9 mouse cellular contexts compared by ENCODE assay signal in genomic region chr8:110145538-110145937, GRCm38 (mm10). TPM values are rescaled to one million over a fixed set of nuclear protein-coding genes. Genes with fewer than 3 reads are reported as not detected.
DNase-seq lines count a peak whose midpoint lies in the region; ATAC-seq lines count a peak whose summit lies in the region.
"Had no signal": no experiment of that assay in that cellular context is flagged by ENCODE, and none has a peak within 500 bp of the region (broad histone marks: within the 10 kb centered on the region; RNA-seq: fewer than 3 reads in every experiment).

No protein-coding gene starts in this region.

- WGBS in liver, embryonic 11.5 days: under 1% methylated on average over 4 of the region's 4 CpGs
- WGBS in midbrain, embryonic 13.5 days: 2% methylated on average over 4 of the region's 4 CpGs

- no peaks in the 10 kb centered on the region for H3K4me1 ChIP-seq in liver, embryonic 11.5 days (replicated peaks; ENCODE audit: control insufficient read depth, insufficient read depth, low read length)
- no peaks in the 10 kb centered on the region for H3K4me1 ChIP-seq in midbrain, embryonic 13.5 days (replicated peaks)

- no peak overlapping the region for H3K4me2 ChIP-seq in liver, embryonic 11.5 days
- H3K4me2 ChIP-seq in midbrain, embryonic 13.5 days (replicated peaks): no peak overlapping the region

- no peak overlapping the region for H3K4me3 ChIP-seq in liver, embryonic 11.5 days (ENCODE audit: low read depth, low read length)
- no peak overlapping the region for H3K4me3 ChIP-seq in midbrain, embryonic 13.5 days (replicated peaks)
- H3K4me3 ChIP-seq: myocyte had no signal

- DNase-seq in liver (peak; percentile 38), adipocyte (ENCODE audit: low spot score) (peak; percentile 54)
- DNase-seq in liver, embryonic 11.5 days (ENCODE audit: low spot score): no peak
- DNase-seq in layer of hippocampus, postnatal 25 days (ENCODE audit: extremely low spot score in 1 of 2, low spot score in 1 of 2): peak; percentile 35 to 70
- peak; percentile 40 for DNase-seq in thymus, postnatal 0 days (ENCODE audit: low spot score)

- ATAC-seq in liver, embryonic 11.5 days (replicated peaks; ENCODE audit: low FRiP score): no peak
- ATAC-seq in common myeloid progenitor, adult 5-6 weeks (replicated peaks; ENCODE audit: low read depth, poor library complexity, severe bottlenecking): peak; percentile 95
- peak; percentile 74 to 86 for ATAC-seq in hematopoietic stem cell, adult 5-6 weeks (replicated peaks in 1 of 2; ENCODE audit: insufficient read depth in 1 of 2, low FRiP score in 2 of 2, low TSS enrichment in 1 of 2, low read depth in 1 of 2, poor library complexity in 2 of 2, severe bottlenecking in 2 of 2)
- peak; percentile 80; the same call in 1 of the 2 replicates for ATAC-seq in midbrain, embryonic 13.5 days

- no peaks in the 10 kb centered on the region for H3K27me3 ChIP-seq in liver, embryonic 11.5 days (replicated peaks; ENCODE audit: control insufficient read depth, insufficient read depth, low read length)
- H3K27me3 ChIP-seq in midbrain, embryonic 13.5 days: no peaks in the 10 kb centered on the region

- no peaks in the 10 kb centered on the region for H3K36me3 ChIP-seq in liver, embryonic 11.5 days (ENCODE audit: control insufficient read depth, insufficient read depth, low read length)
- H3K36me3 ChIP-seq in midbrain, embryonic 13.5 days: no peaks in the 10 kb centered on the region

- H3K9me3 ChIP-seq in liver, embryonic 11.5 days (ENCODE audit: control insufficient read depth, low read length): no peaks in the 10 kb centered on the region
- no peaks in the 10 kb centered on the region for H3K9me3 ChIP-seq in midbrain, embryonic 13.5 days

- no peak overlapping the region for H3K27ac ChIP-seq in liver, embryonic 11.5 days (ENCODE audit: low read depth, low read length)
- H3K27ac ChIP-seq in midbrain, embryonic 13.5 days: no peak overlapping the region

- H3K9ac ChIP-seq in liver, embryonic 11.5 days (ENCODE audit: low read depth, low read length): no peak overlapping the region
- no peak overlapping the region for H3K9ac ChIP-seq in midbrain, embryonic 13.5 days (replicated peaks)

RNA-seq across cellular contexts. Expression of gene Calb2, which starts 22.5 kb away (rescaled TPM):
- 0.25 and 0.49 TPM in 2 replicates for polyA plus RNA-seq in liver, embryonic 11.5 days (2014; fragmentation: Nextera tagmentation; extraction: Ambion mirVana)
- not detected in 2 replicates for total RNA-seq in common myeloid progenitor, adult 5-6 weeks (2017)
- total RNA-seq in hematopoietic stem cell, adult 5-6 weeks (2017): not detected in 2 replicates
- 10 to 100 TPM; 45.5 to 55.4 TPM for total RNA-seq in layer of hippocampus, postnatal 25 days (2021)
- polyA plus RNA-seq in midbrain, embryonic 13.5 days (2015; fragmentation: Nextera tagmentation; extraction: Ambion mirVana): 39.6 and 57.6 TPM in 2 replicates
- 1.3 and 1.4 TPM in 2 replicates for polyA plus RNA-seq in thymus, postnatal 0 days (2015; fragmentation: Nextera tagmentation; extraction: Ambion mirVana)
- polyA plus RNA-seq: myocyte had no signal

RNA-seq across cellular contexts. Expression of gene Gm17720, which starts 43.0 kb away (rescaled TPM):
- not detected in 2 replicates for polyA plus RNA-seq in liver, embryonic 11.5 days (2014; fragmentation: Nextera tagmentation; extraction: Ambion mirVana)
- total RNA-seq in common myeloid progenitor, adult 5-6 weeks (2017): not detected in 2 replicates
- total RNA-seq in hematopoietic stem cell, adult 5-6 weeks (2017): not detected in 2 replicates
- total RNA-seq in layer of hippocampus, postnatal 25 days (2021): not detected
- not detected in 2 replicates for polyA plus RNA-seq in midbrain, embryonic 13.5 days (2015; fragmentation: Nextera tagmentation; extraction: Ambion mirVana)
- polyA plus RNA-seq in thymus, postnatal 0 days (2015; fragmentation: Nextera tagmentation; extraction: Ambion mirVana): not detected in 2 replicates
- polyA plus RNA-seq: myocyte had no signal

RNA-seq across cellular contexts. Expression of gene Gm21964, which starts 44.5 kb away (rescaled TPM):
- not detected in 2 replicates for polyA plus RNA-seq in liver, embryonic 11.5 days (2014; fragmentation: Nextera tagmentation; extraction: Ambion mirVana)
- not detected in 2 replicates for total RNA-seq in common myeloid progenitor, adult 5-6 weeks (2017)
- not detected in 2 replicates for total RNA-seq in hematopoietic stem cell, adult 5-6 weeks (2017)
- total RNA-seq in layer of hippocampus, postnatal 25 days (2021): not detected
- not detected in 2 replicates for polyA plus RNA-seq in midbrain, embryonic 13.5 days (2015; fragmentation: Nextera tagmentation; extraction: Ambion mirVana)
- 0.14 TPM in 1 of 2 replicates, not detected in the other for polyA plus RNA-seq in thymus, postnatal 0 days (2015; fragmentation: Nextera tagmentation; extraction: Ambion mirVana)
- polyA plus RNA-seq: myocyte had no signal

Comparison
In these comparisons a context has a peak if more than half of its experiments do, and no peak if none do; other contexts are left out.
1. RNA of gene Calb2, which starts 22.5 kb away (total RNA-seq): 45.5 to 55.4 TPM in layer of hippocampus, postnatal 25 days; not detected in common myeloid progenitor, adult 5-6 weeks and not detected in hematopoietic stem cell, adult 5-6 weeks; every median in the first group is over 10 times any median in the second.